Mouse (Mus musculus) heart, postnatal 10 days (tissue): ENCODE results near the gene Btg3. TPM values are rescaled to one million over a fixed set of nuclear protein-coding genes. Genes with fewer than 3 reads are reported as not detected.
"Not testable (repeated sequence)": the region's sequence is repeated elsewhere in the genome, so short reads cannot be mapped to it uniquely, and the experiment has no call there.

Source experiments
- DNase-seq, 2 experiments: peaks; one replicate each; pipeline ENCODE4 v3.0.0; 2021
- intact Hi-C: fragments of 180-260 bp; cut with DNase I; formaldehyde crosslinking; loops from one replicate; pipeline ENCODE4 v1.15.1; 2025
- total RNA-seq, 2 experiments: library from RNA; stranded (reverse); gene quantifications; 2 replicates each; pipeline ENCODE4 v1.2.3; 2021

Gene Btg3
- 10 to 100 TPM; 16.1 to 18.9 TPM for total RNA-seq

- intact Hi-C loops: loop anchor here (5.0 to 10.0 kb wide), 2 partner anchors 50 to 198 kb away; partner anchors contain the start of gene D16Ertd472e
These were observed at the start of gene Btg3 for GRCm38 (mm10) chr16:78376745-78377570. Gene Btg3, minus strand, starts transcription at chr16:78377192.

GRCm38 (mm10) chr16:78417733-78418132 is 40.7 kb upstream of the Btg3 start:
- no peak for DNase-seq
- intact Hi-C loops: no loop called here

More at GRCm38 (mm10) chr16:78376745-78377570, at the start of gene Btg3:
- DNase-seq: peak; percentile 89 to 91

GRCm38 (mm10) chr16:78416500-78416899 is 39.5 kb upstream of the Btg3 start:
- intact Hi-C loops: no loop called here
- peak in 1 of 2 experiments; percentile 15 for DNase-seq

GRCm38 (mm10) chr16:78409991-78410390 is 33.0 kb upstream of the Btg3 start:
- DNase-seq: no peak
- intact Hi-C loops: no loop called here

- intact Hi-C loops: no loop called here
- DNase-seq: no peak
These were observed 30.9 kb upstream of the Btg3 start for GRCm38 (mm10) chr16:78407855-78408254.

- DNase-seq: no peak
- intact Hi-C loops: no loop called here
These were observed 29.7 kb upstream of the Btg3 start for GRCm38 (mm10) chr16:78406657-78407056.

GRCm38 (mm10) chr16:78402316-78402715 is 25.3 kb upstream of the Btg3 start:
- intact Hi-C loops: no loop called here

GRCm38 (mm10) chr16:78399423-78399822 is 22.4 kb upstream of the Btg3 start:
- DNase-seq: no peak
- intact Hi-C loops: no loop called here

More at GRCm38 (mm10) chr16:78402316-78402715, 25.3 kb upstream of the Btg3 start:
- DNase-seq: no peak

GRCm38 (mm10) chr16:78398734-78399133 is 21.7 kb upstream of the Btg3 start:
- intact Hi-C loops: no loop called here
- DNase-seq: no peak

- intact Hi-C loops: no loop called here
- no peak for DNase-seq
These were observed 14.4 kb upstream of the Btg3 start for GRCm38 (mm10) chr16:78391354-78391753.

GRCm38 (mm10) chr16:78389986-78390385 is 13.0 kb upstream of the Btg3 start:
- intact Hi-C loops: no loop called here
- DNase-seq: no peak

GRCm38 (mm10) chr16:78389122-78389521 is 12.1 kb upstream of the Btg3 start:
- intact Hi-C loops: no loop called here
- DNase-seq: no peak

GRCm38 (mm10) chr16:78378493-78378892 is 1.5 kb upstream of the Btg3 start:
- intact Hi-C loops: loop anchor here (5.0 to 10.0 kb wide), 2 partner anchors 49 to 196 kb away; partner anchors contain the start of gene D16Ertd472e

GRCm38 (mm10) chr16:78375821-78376691 is 936 bp downstream of the Btg3 start:
- intact Hi-C loops: loop anchor here (5.0 to 10.0 kb wide), 2 partner anchors 51 to 199 kb away; partner anchors contain the start of gene D16Ertd472e
- peak; percentile 60 to 72 for DNase-seq

More at GRCm38 (mm10) chr16:78378493-78378892, 1.5 kb upstream of the Btg3 start:
- DNase-seq: no peak

GRCm38 (mm10) chr16:78375222-78375621 is 1.8 kb downstream of the Btg3 start:
- DNase-seq: peak; percentile 15 to 17
- intact Hi-C loops: loop anchor here (5.0 to 10.0 kb wide), 2 partner anchors 52 to 200 kb away; partner anchors contain the start of gene D16Ertd472e

GRCm38 (mm10) chr16:78373743-78374142 is 3.2 kb downstream of the Btg3 start:
- DNase-seq: no peak
- intact Hi-C loops: loop anchor here (10.0 kb wide), 1 partner anchor 201 kb away; the partner anchor contains the start of gene D16Ertd472e

- intact Hi-C loops: loop anchor here (10.0 kb wide), 1 partner anchor 202 kb away; the partner anchor contains the start of gene D16Ertd472e
- DNase-seq: no peak
These were observed 4.2 kb downstream of the Btg3 start for GRCm38 (mm10) chr16:78372786-78373185.

GRCm38 (mm10) chr16:78371491-78372046 is 5.4 kb downstream of the Btg3 start:
- intact Hi-C loops: loop anchor here (10.0 kb wide), 1 partner anchor 203 kb away; the partner anchor contains the start of gene D16Ertd472e
- peak in 1 of 2 experiments; percentile 17 for DNase-seq

GRCm38 (mm10) chr16:78364554-78364953 is 12.4 kb downstream of the Btg3 start:
- DNase-seq, intact Hi-C loops: not testable (repeated sequence)

GRCm38 (mm10) chr16:78361466-78361865 is 15.5 kb downstream of the Btg3 start:
- DNase-seq: no peak
- intact Hi-C loops: no loop called here
